ENCODE assay signal across 17 mouse cellular contexts in the genomic region with DNA sequence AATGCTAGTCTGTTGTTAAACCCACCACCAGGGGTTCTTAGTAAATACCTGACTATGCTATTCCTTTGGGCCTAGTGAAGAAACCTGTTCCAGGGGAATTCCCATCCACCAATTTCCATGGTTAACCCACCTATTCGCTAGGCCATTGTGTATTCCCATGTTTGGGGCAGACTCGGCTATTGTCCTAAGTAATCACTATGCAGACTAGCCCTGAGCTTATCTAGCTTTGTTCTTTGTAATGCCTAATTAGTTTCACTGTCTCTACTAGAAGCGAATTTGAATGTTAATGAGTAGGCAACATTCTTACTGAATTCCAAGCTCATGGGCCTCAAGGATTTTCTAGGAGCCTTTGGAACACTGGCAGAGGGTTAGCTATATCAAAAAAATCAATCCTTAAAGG. TPM values are rescaled to one million over a fixed set of nuclear protein-coding genes. Genes with fewer than 3 reads are reported as not detected.
"Had no signal": no experiment of that assay in that cellular context is flagged by ENCODE, and none has a peak within 500 bp of the region (broad histone marks: within the 10 kb centered on the region; RNA-seq: fewer than 3 reads in every experiment).

No protein-coding gene starts in this region.

RNA-seq across cellular contexts. Expression of a gene that starts 1.3 kb away (rescaled TPM):
- total RNA-seq: heart, postnatal 10 days; heart, postnatal 14 days; heart, postnatal 25 days; heart, postnatal 36 days; heart, postnatal 4 days; hematopoietic stem cell, adult 5-6 weeks; hindbrain, postnatal 0 days; layer of hippocampus, adult 18-20 months; layer of hippocampus, adult 2 months; layer of hippocampus, adult 8-10 months; layer of hippocampus, postnatal 10 days; layer of hippocampus, postnatal 14 days; layer of hippocampus, postnatal 25 days; layer of hippocampus, postnatal 36 days; left cerebral cortex, adult 18-20 months; left cerebral cortex, adult 2 months; left cerebral cortex, adult 8-10 months had no signal

RNA-seq across cellular contexts. Expression of a gene that starts 37.1 kb away (rescaled TPM):
- total RNA-seq: heart, postnatal 10 days; heart, postnatal 14 days; heart, postnatal 25 days; heart, postnatal 36 days; heart, postnatal 4 days; hematopoietic stem cell, adult 5-6 weeks; hindbrain, postnatal 0 days; layer of hippocampus, adult 18-20 months; layer of hippocampus, adult 2 months; layer of hippocampus, adult 8-10 months; layer of hippocampus, postnatal 10 days; layer of hippocampus, postnatal 14 days; layer of hippocampus, postnatal 25 days; layer of hippocampus, postnatal 36 days; left cerebral cortex, adult 18-20 months; left cerebral cortex, adult 2 months; left cerebral cortex, adult 8-10 months had no signal
